Mouse (Mus musculus): ENCODE measurements around the gene Olfr1143.

GRCm38 (mm10) chr2:87843693-87844092, 43.3 kb downstream of the Olfr1143 start, which contains the start of gene Olfr1150-ps1:
- TF ChIP-seq POLR2A (IDR thresholded peaks at IDR 0.05; ENCODE audit: low read depth, low read length) (no peak), CTCF (IDR thresholded peaks at IDR 0.05; ENCODE audit: extremely low read depth, insufficient read length, insufficient replicate concordance, low read depth, low read length) (no peak)
